Mouse (Mus musculus) hindbrain, postnatal 0 days (tissue): ENCODE measurements around the gene Pou5f2. TPM values are rescaled to one million over a fixed set of nuclear protein-coding genes. Genes with fewer than 3 reads are reported as not detected.

ENCODE experiments used
- ATAC-seq: fragments of 200-750 bp; cut with Nextera tagmentation; 2 replicates; pipeline ENCODE4 v1.8.0; 2017; ENCODE audit warnings: mild to moderate bottlenecking, moderate TSS enrichment, moderate library complexity
- DNase-seq: peaks from one replicate; pipeline ENCODE4 v3.0.0-alpha.2; 2015; ENCODE audit warnings: low spot score
- H3K27ac ChIP-seq: fragments of 300-500 bp; sonication (generic); 2 replicates; pipeline ENCODE4 v1.5.1; 2014; ENCODE audit warnings: mild to moderate bottlenecking
- H3K27me3 ChIP-seq: fragments of 300-500 bp; sonication (generic); 2 replicates; pipeline ENCODE4 v1.6.1; 2014; ENCODE audit warnings: low read length, mixed read lengths; ENCODE audit not compliant: insufficient read depth
- H3K36me3 ChIP-seq: fragments of 300-500 bp; sonication (generic); 2 replicates; pipeline ENCODE4 v1.6.1; 2014; ENCODE audit warnings: low read length, mixed read lengths; ENCODE audit not compliant: insufficient read depth
- H3K4me1 ChIP-seq: fragments of 300-500 bp; sonication (generic); 2 replicates; pipeline ENCODE4 v1.6.1; 2014; ENCODE audit warnings: antibody characterized with exemption, low read length, mixed read lengths; ENCODE audit not compliant: insufficient read depth
- H3K4me2 ChIP-seq: fragments of 300-500 bp; sonication (generic); 2 replicates; pipeline ENCODE4 v1.6.1; 2014; ENCODE audit warnings: low read depth, mild to moderate bottlenecking, low read length, moderate library complexity, mixed read lengths
- H3K4me3 ChIP-seq: fragments of 300-500 bp; sonication (generic); 2 replicates; pipeline ENCODE4 v1.5.1; 2014; ENCODE audit warnings: low read length
- H3K9ac ChIP-seq: fragments of 300-500 bp; sonication (generic); replicated peaks from 2 replicates; pipeline ENCODE4 v1.6.1; 2014; ENCODE audit warnings: mild to moderate bottlenecking, low read length, moderate library complexity, mixed read lengths
- H3K9me3 ChIP-seq: fragments of 300-500 bp; sonication (generic); 2 replicates; pipeline ENCODE4 v1.6.1; 2016; ENCODE audit warnings: low read length, mixed read lengths
- CTCF ChIP-seq: IDR thresholded peaks from 2 replicates; pipeline ENCODE4 v1.5.1; 2016; ENCODE audit warnings: antibody characterized with exemption, control low read depth, low read depth
- WGBS: fragments of 180-500 bp; shearing (Covaris S2); extraction: QIAGEN DNeasy Blood & Tissue Kit; methylation state at CpG from one replicate; pipeline ENCODE4 v1.1.7; 2014; 5-methylcytosine and 5-hydroxymethylcytosine counted together
- polyA plus RNA-seq: library from polyadenylated mRNA; unstranded; fragments of >200 nt; fragmentation: Nextera tagmentation; extraction: Ambion mirVana; gene quantifications from 2 replicates; pipeline ENCODE4 v1.2.1, GENCODE M21; 2015
- total RNA-seq: library from RNA; depleted of rRNA; stranded (reverse); fragments of >200 nt; gene quantifications from 2 replicates; pipeline ENCODE4 v1.2.3, GENCODE M21; 2014; rRNA removed

Pou5f2 gene
- total and polyA plus RNA-seq, 2 experiments from 2014 or later: 0.26 to 0.70 TPM

DNA sequence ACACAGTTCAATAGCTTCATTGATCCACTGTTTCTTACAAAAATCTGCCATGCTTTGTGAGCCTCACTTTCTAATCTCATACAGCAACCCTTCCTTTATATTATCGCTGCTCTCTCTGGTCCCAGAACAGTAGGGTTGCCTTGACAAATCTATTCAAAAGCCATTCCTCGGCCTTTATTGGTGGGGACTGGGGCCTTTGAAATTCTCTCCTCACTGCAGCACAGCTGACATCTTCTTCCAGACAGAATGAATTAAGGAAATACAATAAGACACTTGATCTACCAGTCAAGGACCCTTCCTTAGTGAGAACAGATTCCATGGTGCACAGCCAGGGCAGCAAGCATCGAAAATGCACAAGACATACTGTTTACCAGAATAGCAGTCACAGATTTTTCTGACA lies 19.4 kb upstream of the Pou5f2 start:
- no peak for TF ChIP-seq CTCF
- Histone ChIP-seq H3K9ac (no peak overlapping the region), H3K4me3 (no peak overlapping the region), H3K27me3 (no peaks in the 10 kb centered on the region), H3K9me3 (no peaks in the 10 kb centered on the region), H3K4me2 (no peak overlapping the region), H3K4me1 (no peaks in the 10 kb centered on the region), H3K27ac (no peak overlapping the region), H3K36me3 (no peaks in the 10 kb centered on the region)
- ATAC-seq: peak; percentile 74
- peak; percentile 19 for DNase-seq
- WGBS: 15% methylated on average over 3 of the region's 3 CpGs

DNA sequence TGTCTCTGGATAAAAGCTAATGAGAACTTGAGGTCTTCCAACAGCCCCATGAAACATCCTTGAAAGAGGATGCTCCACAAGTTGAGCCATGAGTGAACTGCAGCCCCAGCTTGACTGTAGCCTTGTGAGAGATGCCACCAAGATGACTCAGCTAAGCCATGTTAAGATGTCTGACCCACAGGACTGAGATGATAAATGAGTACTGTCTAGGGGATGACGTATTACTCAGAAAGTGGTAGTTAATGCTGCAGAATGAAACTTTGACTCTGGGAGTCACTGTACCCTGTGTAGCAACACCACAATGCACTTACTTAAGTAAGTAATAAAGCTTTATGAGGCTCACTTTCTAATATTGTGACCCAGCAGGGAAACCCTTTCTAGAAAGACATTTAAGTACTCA lies 14.5 kb upstream of the Pou5f2 start:
- H3K4me1 ChIP-seq: no peaks in the 10 kb centered on the region
- H3K4me2 ChIP-seq: no peak overlapping the region
- no peak overlapping the region for H3K9ac ChIP-seq
- TF ChIP-seq CTCF: no peak
- H3K36me3 ChIP-seq: no peaks in the 10 kb centered on the region
- no peak for DNase-seq
- WGBS: 100% methylated on average over 1 of the region's 1 CpGs
- H3K27me3 ChIP-seq: no peaks in the 10 kb centered on the region
- no peak for ATAC-seq
- H3K9me3 ChIP-seq: no peaks in the 10 kb centered on the region
- no peak overlapping the region for H3K4me3 ChIP-seq
- H3K27ac ChIP-seq: no peak overlapping the region

DNA sequence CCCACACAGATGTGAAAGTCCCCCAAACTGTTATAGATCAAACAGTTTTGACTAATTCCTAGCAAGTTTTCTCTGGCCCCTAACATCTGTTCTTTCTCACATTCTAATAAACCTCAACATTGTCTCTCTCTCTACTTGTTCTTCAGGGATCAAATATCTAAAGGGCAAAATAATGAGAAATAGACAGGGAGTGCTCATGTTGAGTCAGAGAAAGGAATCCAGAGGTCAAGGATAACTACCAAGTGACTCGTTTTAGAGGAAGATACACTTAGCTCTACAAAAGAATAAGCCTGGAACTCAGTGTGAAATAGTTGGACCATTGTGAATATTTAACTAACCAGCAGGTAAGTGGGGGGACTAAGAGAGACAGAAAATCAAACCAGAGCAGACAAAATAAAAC lies 8.1 kb downstream of the Pou5f2 start:
- Histone ChIP-seq H3K36me3 (no peaks in the 10 kb centered on the region), H3K9me3 (no peaks in the 10 kb centered on the region), H3K4me2 (no peak overlapping the region), H3K9ac (no peak overlapping the region), H3K4me1 (no peaks in the 10 kb centered on the region), H3K27ac (no peak overlapping the region), H3K27me3 (no peaks in the 10 kb centered on the region), H3K4me3 (no peak overlapping the region)
- TF ChIP-seq CTCF: no peak
- DNase-seq: no peak
- ATAC-seq: no peak
- 58% methylated on average over 1 of the region's 1 CpGs for whole genome bisulfite sequencing

DNA sequence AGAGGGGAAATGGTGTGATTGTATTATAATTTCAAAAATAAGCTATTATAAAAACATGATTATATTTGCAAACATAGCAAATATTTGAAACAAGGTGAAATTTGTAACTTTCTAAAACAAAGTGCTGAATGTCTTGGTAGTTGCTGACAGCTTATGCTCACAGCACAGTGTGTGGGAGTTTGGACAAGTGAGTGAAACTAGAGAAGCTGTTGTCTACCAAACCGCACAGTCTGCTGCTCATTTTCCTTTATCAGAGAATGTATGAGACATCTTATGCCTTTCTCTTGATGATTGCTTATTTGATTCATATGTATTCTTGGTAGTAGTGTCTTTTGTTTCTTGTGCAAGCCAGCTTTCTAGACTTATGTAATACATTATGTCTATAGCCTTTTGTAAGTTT lies 12.5 kb downstream of the Pou5f2 start:
- no peak for DNase-seq
- Histone ChIP-seq H3K36me3 (no peaks in the 10 kb centered on the region), H3K9ac (no peak overlapping the region), H3K27me3 (no peaks in the 10 kb centered on the region), H3K4me2 (no peak overlapping the region), H3K4me1 (no peaks in the 10 kb centered on the region), H3K9me3 (no peaks in the 10 kb centered on the region), H3K27ac (no peak overlapping the region), H3K4me3 (no peak overlapping the region)
- TF ChIP-seq CTCF: no peak
- WGBS: 76% methylated on average over 1 of the region's 1 CpGs
- ATAC-seq: no peak

DNA sequence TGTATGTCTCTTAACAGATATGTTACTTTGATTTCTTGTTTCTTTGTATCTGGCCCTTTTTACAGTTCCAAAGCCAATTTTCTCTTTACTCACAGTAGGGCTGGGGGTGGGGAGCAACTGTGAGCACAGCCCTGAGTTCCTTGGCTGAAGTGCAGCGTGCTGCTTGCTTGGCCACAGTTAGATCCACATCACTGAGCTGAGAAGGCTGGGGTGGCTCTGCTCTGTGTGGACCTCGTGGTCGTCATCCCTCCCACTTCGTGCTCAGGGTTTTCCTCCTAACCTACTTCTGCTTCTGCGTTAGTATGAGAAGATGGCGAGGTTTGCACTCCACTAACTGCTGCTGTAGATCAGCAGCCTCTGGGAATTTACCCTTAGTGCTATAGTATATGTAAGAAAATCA lies 18.5 kb downstream of the Pou5f2 start:
- Histone ChIP-seq H3K4me1 (no peaks in the 10 kb centered on the region), H3K9ac (no peak overlapping the region), H3K27me3 (no peaks in the 10 kb centered on the region), H3K9me3 (no peaks in the 10 kb centered on the region), H3K4me3 (no peak overlapping the region), H3K27ac (no peak overlapping the region), H3K4me2 (no peak overlapping the region), H3K36me3 (no peaks in the 10 kb centered on the region)
- no peak for DNase-seq
- peak; percentile 24; the same call in 1 of the 2 replicates for ATAC-seq
- 55% methylated on average over 6 of the region's 6 CpGs for WGBS
- no peak for TF ChIP-seq CTCF

DNA sequence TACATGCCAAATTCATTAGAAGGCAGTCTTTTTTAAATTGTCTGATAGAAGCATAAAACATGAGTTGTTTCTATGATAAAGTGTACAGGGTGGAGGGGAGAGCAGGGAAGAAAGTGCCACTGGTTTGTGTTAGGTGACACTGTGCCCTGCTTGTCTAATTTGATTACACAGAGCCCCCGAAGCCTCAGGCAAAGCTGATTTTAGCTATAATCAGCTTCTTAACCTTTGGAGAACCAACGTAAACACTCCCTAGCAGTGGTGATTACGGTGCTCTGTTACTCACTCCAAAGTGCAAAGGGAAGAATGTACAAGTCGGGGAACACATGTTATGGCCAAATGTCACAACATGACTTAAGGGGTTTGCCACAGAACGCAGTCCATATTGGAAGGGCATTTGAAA lies 20.4 kb downstream of the Pou5f2 start:
- Histone ChIP-seq H3K9me3 (no peaks in the 10 kb centered on the region), H3K27me3 (no peaks in the 10 kb centered on the region), H3K4me2 (no peak overlapping the region), H3K4me3 (no peak overlapping the region), H3K4me1 (no peaks in the 10 kb centered on the region), H3K9ac (no peak overlapping the region), H3K27ac (no peak overlapping the region), H3K36me3 (no peaks in the 10 kb centered on the region)
- no peak for DNase-seq
- ATAC-seq: no peak
- no peak for TF ChIP-seq CTCF
- 72% methylated on average over 5 of the region's 5 CpGs for WGBS

Other genes starting within 250 kb of the Pou5f2 start
- 220 and 254 TPM in 2 replicates for gene Nr2f1, start 174.9 kb downstream of the Pou5f2 start, total RNA-seq
- 49.8 and 51.2 TPM in 2 replicates for gene Nr2f1, start 174.9 kb downstream of the Pou5f2 start, polyA plus RNA-seq